Mouse (Mus musculus) forebrain, embryonic 15.5 days (tissue): Measurements from ENCODE around the gene Oxnad1. TPM values are rescaled to one million over a fixed set of nuclear protein-coding genes. Genes with fewer than 3 reads are reported as not detected.

Source experiments
- ATAC-seq: fragments of 200-750 bp; cut with Nextera tagmentation; replicated peaks from 2 replicates; pipeline ENCODE4 v1.8.0; 2017; ENCODE audit warnings: mild to moderate bottlenecking, moderate TSS enrichment, moderate library complexity
- H3K27ac ChIP-seq: fragments of 300-500 bp; sonication (generic); replicated peaks from 2 replicates; pipeline ENCODE4 v1.5.1; 2015; ENCODE audit warnings: mild to moderate bottlenecking, inconsistent platforms
- H3K27me3 ChIP-seq: fragments of 300-500 bp; sonication (generic); 2 replicates; pipeline ENCODE4 v1.6.1; 2015; ENCODE audit warnings: inconsistent platforms
- H3K36me3 ChIP-seq: fragments of 300-500 bp; sonication (generic); 2 replicates; pipeline ENCODE4 v1.6.1; 2015; ENCODE audit warnings: mild to moderate bottlenecking, inconsistent platforms
- H3K4me1 ChIP-seq: fragments of 300-500 bp; sonication (generic); 2 replicates; pipeline ENCODE4 v1.6.1; 2015; ENCODE audit warnings: inconsistent platforms
- H3K4me2 ChIP-seq: fragments of 300-500 bp; sonication (generic); replicated peaks from 2 replicates; pipeline ENCODE4 v1.6.1; 2015; ENCODE audit warnings: mild to moderate bottlenecking, inconsistent platforms
- H3K4me3 ChIP-seq: fragments of 300-500 bp; sonication (generic); 2 replicates; pipeline ENCODE4 v1.5.1; 2015; ENCODE audit warnings: mild to moderate bottlenecking, inconsistent platforms
- H3K9ac ChIP-seq: fragments of 300-500 bp; sonication (generic); replicated peaks from 2 replicates; pipeline ENCODE4 v1.6.1; 2015; ENCODE audit warnings: mild to moderate bottlenecking, inconsistent platforms
- H3K9me3 ChIP-seq: fragments of 300-500 bp; sonication (generic); 2 replicates; pipeline ENCODE4 v1.6.1; 2016; ENCODE audit warnings: inconsistent platforms
- WGBS: fragments of 180-500 bp; shearing (Covaris S2); methylation state at CpG from one replicate; pipeline ENCODE4 v1.1.7; 2015; ENCODE audit warnings: mixed read lengths; 5-methylcytosine and 5-hydroxymethylcytosine counted together
- polyA plus RNA-seq: library from polyadenylated mRNA; unstranded; fragments of >200 nt; fragmentation: Nextera tagmentation; extraction: Ambion mirVana; gene quantifications from 2 replicates; pipeline ENCODE4 v1.2.1, GENCODE M21; 2015

Oxnad1 gene
- polyA plus RNA-seq, 1 experiment from 2014 or later, result 23.6 TPM

- H3K36me3 ChIP-seq, result no peaks in the 10 kb centered on the region
- no peaks in the 10 kb centered on the region for H3K4me1 ChIP-seq
- 92% methylated on average over 18 of the region's 18 CpGs for WGBS
- H3K9ac ChIP-seq, result no peak overlapping the region
- no peaks in the 10 kb centered on the region for H3K27me3 ChIP-seq
- no peaks in the 10 kb centered on the region for H3K9me3 ChIP-seq
- no peak overlapping the region for H3K27ac ChIP-seq
- no peak for ATAC-seq
- no peak overlapping the region for H3K4me2 ChIP-seq
- no peak overlapping the region for H3K4me3 ChIP-seq
These were observed 67.2 kb downstream of the Oxnad1 start for GRCm38 (mm10) chr14:32152243-32152965.

Other genes starting within 250 kb of the Oxnad1 start
- gene Galnt15, start 56.4 kb upstream of the Oxnad1 start, polyA plus RNA-seq, result 0.45 and 0.47 TPM in 2 replicates
- 74.6 and 76.6 TPM in 2 replicates for gene Dph3, start 355 bp downstream of the Oxnad1 start, polyA plus RNA-seq
- gene Msmb, start 56.6 kb downstream of the Oxnad1 start, polyA plus RNA-seq, result not detected in 2 replicates
- 103 and 112 TPM in 2 replicates for gene Ncoa4, start 74.5 kb downstream of the Oxnad1 start, polyA plus RNA-seq
- gene Timm23, start 116.5 kb downstream of the Oxnad1 start, polyA plus RNA-seq, result 221 and 228 TPM in 2 replicates
- 39.8 and 41.7 TPM in 2 replicates for gene Parg, start 116.6 kb downstream of the Oxnad1 start, polyA plus RNA-seq
- 26.2 TPM in 2 replicates for gene Ogdhl, start 236.6 kb downstream of the Oxnad1 start, polyA plus RNA-seq